Mouse (Mus musculus) frontal cortex, adult (tissue): ENCODE results near the gene Hscb.

ENCODE experiments used
- ATAC-seq: cut with Nextera tagmentation; 2 replicates; pipeline ENCODE4 v1.9.2; 2017; ENCODE audit warnings: mild to moderate bottlenecking, moderate library complexity, mixed read lengths; ENCODE audit not compliant: low TSS enrichment

Gene Hscb

DNA sequence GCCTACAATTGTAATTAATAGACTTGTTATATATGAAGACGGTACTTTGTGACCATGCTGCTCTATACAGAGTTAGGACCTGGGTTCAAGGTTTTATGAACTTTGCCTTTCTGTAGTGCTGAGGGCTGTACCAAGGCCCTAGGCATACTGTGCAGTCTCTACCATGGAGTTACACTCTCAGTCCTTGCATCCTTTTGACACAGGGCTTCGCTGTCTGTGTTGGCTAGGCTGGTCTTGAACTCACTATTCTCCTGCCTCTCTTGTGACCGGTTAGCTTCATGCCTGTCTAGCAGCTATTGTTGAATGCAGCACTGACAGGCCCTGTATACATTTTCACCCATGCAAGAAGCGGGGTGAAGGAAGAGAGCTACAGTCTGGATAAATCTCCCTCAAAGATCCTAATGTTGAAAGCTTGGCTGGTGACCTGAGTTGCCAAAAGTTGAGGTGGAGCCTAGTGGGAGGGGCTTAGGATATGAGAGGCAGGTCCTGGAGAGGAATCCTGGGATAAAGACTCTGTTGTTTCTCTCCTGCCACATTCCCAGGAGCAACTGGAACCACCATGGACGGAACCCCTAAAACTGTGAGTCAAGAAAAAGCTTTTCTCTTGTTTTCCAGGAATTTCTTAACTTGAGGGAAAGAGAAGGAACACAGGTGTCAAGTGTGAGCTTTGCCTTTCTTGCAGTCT is 8.4 kb downstream of the Hscb start:
- no peak for ATAC-seq

DNA sequence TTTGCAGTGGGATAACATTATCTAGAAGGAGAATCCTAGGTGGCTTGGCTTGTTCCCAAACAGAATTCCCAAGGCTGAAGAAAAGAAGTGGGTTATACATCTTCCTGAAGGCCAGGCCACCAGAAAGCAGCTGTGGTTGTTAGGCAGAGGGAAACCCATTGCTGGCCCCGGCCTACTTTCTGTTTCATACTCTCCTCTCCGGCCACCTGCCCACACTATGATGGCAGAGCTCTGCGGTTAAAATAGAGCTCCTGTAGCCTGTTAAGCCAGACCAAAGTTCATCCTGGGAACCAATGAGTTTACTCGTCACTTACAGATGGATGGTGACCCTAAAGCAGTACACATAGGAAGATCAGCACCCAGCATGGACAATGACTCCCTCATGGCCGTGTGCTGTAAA is 12.0 kb downstream of the Hscb start:
- no peak for ATAC-seq

DNA sequence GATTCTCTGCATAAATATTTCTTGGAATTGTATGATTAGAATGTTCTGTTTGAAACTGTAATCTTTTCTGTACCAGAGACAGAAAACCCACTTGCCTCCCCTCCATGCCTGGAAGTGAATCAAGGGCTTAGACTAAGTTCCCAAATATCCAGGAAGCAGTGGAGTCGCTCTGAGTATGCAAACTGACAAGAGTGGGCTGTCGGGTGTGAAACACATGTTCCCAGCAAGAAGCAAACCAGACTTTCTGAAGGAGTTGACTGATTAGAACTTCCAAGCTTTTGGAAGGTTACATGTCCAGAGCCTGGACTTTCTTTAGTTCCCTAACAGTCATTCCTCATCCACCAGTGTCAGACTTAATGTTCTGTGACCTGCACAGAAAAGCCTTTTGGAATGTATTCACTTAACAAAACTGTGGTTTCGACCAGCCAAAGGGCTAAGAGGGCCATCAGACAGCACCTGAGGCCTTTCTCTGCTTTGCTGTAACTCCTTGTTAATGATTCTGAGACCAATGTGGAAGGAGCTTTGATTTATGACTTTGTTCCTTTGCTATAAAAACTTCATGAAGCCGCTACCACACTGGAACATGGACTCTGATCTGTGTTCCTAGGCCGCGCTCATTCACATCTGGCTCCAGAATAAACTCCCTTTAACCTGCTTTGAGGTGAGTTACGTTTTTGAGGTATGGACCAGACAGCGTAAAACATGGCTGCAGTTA is 12.6 kb downstream of the Hscb start:
- ATAC-seq: peak; percentile 89; the same call in 1 of the 2 replicates

DNA sequence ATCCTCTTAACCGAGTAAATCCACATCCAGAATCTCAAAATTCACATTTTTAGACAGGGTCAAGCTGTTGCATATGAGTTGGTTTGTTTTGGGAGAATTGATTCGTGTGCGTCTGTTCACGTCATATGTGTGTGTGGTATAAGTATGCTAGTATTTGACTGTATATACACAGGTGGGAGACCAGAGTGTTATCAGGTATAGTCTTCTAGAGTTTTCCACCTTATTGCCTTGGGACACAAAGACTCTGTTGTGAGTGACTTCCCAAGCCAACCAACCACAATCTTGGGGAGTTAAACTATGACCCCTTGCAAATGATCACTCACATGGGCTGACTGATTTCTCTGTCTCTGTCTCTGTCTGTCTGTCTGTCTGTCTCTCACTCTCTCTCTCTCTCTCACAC is 15.2 kb downstream of the Hscb start:
- no peak for ATAC-seq

DNA sequence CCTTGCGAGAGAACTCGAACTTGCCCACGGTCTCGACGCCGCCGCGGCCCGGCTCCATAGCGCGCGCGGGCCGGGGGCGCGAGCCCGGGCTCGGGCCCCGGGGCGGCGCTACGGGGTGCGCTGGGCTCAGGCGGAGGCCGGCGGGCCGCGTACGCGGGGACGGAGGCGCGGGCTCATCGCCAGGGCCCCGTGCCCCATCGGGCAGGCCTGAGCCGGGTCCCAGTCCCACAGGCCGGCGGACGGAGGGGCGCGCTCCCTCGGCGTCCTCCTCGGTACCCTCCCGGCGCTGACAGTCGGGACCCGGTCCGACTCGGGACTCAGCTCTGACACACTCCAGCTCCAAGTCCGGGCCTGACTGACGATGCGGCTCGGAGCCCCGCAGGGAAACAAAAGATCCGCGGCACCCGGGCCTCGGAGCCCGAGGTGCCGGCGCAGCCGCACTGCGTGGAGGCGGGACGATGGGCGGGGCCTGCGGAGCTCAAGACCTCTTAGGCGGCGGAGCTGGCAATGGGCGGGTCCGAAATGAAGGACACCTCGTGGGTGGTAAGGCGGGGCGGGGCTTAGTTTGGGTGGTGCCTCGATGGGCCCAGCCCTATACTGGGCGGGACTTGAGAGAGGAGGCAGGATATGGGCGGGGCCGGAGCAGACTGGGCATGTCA is 29.8 kb downstream of the Hscb start, which contains the start of gene Ulk1:
Gene Ulk1, minus strand, starts transcription at position 431 of the 659 bp plus-strand sequence.
- peak; percentile 88 for ATAC-seq

DNA sequence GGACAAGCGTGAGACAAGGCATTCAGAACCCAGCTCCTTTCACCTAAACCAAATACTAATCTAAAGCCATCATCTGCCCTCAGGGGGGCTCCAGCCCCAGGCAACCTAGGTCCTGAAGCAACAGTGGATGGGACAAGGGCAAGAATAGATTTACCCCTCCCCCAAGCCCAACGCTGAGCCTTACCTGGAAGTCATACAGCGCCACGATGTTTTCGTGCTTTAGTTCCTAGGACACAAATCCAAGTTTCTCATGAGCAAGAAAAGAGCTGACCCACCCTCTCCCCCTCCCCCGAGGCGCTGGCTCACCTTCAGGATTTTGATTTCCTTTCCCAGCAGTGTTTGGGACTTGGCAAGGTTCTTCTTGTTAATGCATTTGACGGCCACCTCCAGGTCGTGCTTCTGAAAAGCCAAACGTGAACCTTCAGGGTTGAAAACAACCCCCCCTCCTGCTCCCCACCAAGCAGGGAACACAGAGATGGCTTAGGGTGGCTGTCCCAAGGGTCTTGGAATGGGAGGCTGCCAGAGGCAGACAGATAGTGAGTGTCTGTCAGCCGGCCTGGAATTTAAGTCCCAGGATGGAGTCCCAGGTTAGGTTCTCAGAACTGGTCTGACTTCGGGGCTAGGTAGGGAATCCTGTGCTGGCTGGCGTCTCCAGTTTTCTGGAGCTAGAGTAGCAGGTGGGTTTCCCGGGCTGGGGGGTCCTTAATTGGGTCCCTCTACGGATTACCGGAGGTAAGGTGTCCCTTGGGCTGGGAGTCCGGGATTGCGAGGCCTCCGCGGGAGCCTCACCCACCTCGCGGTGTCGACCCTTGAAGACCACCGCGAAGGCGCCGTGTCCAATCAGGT is 30.5 kb downstream of the Hscb start:
- 0 out of 2 replicates have a peak, but pooled peaks have one; percentile 6 for ATAC-seq

DNA sequence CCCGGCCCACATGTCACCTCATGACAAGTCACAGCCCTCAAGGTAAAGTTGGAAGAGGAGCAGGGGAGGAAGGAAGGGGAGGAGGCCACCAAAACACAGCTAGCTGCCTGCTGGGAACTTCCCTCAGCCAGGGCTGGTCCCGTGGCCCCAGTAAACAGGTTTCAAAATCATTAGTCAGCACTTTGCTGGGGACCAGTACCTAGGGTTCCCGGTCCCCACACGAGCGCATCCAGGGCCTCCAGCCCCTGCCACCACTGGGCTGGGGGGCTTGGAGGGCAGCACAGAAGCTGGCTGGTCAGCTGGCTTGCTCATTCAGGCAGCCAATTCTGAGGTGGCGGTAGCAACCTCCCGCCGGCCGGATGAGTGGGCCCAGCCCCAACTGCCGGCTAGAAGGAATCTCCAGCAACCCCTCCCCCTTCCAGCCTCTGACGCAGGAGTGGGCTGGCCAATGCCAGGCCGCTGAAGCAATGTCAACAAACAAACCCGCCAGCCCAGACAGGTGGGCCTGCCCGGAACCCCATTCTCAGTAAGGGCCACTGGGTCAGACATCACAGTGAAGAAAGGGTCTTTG is 31.4 kb downstream of the Hscb start:
- peak; percentile 58; the same call in 1 of the 2 replicates for ATAC-seq

DNA sequence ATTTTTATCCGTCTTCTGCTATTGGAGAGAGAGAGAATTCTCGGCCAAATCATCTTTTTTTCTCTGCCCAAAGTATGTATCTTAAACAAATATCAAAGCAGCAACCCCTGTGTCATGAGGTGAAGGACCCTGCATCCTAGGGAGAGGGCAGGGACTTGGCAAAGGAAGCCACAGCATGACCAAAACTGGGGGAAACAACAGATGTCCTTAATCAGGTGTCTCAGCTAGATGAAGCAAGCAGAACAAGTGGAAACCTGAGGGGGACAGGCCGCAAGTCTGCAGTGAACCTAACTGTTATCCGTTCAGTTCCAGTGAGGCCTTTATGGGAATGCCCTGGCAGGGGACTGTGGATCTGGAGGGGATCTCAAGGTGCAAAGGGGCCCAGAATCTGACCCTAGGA is 32.1 kb downstream of the Hscb start:
- ATAC-seq: no peak

DNA sequence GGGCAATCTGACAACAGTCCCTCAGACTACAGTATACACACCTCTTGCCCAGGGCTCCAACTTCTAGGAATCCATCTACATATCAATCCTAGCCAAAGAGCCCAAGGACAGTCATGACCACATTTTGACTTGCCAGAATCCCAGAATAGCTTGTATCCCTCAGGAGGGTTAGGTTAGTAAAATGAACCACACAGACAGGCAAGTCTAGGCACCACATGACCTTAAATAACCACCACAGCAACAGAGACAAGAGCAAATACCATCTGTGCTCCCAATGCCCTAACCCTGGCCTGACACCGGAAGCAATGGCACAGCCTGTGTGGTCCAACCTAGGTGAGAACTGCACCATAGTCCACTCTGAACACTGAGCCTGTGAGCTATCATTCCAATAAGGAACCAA is 32.9 kb downstream of the Hscb start:
- ATAC-seq: no peak

DNA sequence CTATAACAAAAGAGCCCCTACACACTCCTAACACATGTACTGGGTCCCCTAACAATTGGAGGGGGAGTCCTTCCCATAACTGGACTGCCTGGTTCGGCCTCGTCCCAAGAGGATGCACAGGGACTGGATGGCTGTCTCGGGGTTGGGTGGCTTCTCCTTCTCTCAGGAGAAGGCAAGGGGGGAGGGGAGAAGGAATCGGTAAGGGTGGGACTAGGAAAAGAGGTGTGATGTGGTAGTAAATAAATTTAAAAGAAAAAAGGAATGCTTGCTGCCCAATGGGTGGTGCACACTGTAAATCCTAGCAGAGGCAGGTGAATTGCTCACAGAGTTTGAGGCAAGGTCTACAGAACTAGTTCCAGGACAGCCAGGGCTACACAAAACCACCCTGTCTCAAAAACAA is 33.4 kb downstream of the Hscb start:
- ATAC-seq: no peak

DNA sequence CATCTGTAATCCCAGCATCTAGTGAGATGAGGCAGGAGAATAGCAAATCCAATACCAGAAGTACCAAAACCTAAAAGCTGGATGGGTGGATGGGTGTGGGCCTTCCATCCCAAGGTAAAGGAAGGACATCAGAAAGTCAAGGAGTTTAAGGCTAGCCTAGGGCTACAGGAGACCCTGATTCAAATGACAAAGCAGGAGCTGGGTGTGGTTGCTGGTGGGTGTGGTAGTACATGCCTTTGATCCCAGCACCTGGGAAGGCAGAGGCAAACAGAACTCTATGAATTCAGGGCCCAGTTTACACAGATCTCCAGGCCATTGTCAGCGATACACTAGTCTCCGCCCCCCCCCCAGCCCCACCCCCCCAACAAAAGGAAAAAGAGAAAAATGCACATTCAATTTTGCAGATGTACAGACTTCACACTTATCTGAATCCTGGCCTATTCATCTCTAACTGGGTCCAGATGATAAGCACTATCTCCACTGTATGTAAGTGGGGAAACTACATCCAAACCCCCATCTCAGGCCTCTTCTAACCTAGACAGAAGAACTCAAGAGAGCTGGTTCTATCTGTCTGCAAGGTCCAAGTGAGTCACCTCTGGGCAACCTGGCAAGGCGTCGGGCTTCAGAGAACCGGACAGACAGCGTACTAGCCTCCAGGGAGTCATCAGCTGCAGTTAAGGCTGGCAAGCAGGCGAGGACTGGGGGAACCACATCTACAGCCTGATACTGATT is 35.4 kb downstream of the Hscb start:
- no peak for ATAC-seq

DNA sequence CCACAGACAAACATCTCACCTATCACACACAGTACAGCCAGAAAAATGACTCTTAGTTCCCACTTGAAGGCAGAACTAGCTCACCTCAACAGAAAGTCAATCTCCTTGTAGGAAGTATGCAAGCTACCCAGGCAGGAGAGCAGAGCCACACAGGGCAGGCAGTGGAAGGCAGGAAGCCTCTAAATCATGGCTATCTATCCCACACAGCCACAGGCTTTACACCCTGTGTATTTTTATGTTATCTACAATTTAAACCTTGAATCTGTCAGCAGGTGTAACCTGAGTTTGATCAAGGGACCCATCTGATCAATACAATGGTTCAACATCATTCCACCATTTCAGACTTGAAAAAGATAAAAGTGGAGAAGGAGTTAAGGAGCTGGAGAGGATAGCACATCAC is 36.8 kb downstream of the Hscb start:
- ATAC-seq: no peak

DNA sequence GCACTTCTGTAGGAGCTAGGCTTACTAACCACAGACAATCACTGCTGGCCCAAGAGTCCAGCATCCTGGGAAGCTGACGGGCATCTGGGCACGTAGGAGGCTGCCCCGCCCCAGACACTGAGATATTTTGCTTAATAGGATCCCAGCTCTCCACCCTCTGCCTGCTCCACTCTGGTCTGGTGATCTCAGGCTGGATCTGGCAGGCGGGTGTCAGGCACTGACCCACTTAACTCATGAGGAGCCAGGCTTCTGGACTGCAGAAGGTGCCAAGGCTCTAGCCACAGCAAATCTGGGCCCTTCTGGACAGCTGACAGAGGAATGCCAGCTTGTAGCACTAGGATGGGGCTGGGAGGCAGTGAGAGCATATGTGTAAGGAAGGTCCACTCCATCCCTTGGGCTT is 37.4 kb downstream of the Hscb start:
- ATAC-seq: peak; percentile 76

DNA sequence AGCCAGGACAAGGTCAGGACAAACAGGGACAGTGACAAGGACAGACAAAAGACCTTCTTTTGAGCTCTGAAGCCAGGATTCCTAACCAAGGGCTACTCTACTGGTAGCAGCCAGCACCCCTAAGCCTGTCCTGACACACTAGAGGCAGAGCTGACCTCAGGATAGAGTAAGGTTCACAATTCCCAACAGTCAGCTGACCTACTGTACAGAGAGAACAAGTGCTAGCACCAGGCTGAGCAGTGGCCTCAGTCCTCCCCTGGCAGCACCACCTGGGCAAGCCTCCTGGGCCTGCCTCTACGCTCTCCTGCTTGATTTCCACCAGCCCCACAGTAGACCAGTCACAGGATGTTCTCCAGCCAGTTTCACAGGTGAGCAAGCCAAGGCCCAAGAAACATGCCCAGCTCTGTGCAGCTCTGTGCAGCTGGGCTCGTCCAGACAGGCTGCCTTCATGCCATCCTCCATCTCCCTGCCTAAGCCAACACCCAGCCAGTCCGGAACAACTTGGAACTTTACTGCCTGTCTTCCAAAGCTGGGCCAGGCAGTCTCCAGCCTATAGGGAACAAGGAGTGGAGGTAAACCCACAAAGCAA is 38.4 kb downstream of the Hscb start:
- ATAC-seq: no peak

DNA sequence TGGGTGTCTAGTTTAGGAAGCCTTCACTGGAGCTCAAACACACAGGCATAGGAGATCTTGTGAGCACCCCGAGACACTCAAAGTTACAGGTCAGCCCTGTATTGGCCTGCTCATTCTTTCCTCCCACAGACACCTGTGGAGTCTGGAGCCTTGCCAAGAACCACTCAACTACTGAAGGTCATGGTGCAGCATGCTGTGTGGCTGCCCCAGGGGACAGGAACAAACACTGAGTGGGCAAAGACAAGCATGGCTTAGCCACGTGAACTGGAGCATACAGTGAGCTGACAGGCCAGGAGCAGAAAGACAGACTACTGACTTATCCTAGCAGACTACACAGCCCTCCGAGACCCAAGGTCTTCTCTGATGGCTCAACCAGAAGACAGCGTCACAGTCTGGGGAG is 41.9 kb downstream of the Hscb start:
- ATAC-seq: no peak

DNA sequence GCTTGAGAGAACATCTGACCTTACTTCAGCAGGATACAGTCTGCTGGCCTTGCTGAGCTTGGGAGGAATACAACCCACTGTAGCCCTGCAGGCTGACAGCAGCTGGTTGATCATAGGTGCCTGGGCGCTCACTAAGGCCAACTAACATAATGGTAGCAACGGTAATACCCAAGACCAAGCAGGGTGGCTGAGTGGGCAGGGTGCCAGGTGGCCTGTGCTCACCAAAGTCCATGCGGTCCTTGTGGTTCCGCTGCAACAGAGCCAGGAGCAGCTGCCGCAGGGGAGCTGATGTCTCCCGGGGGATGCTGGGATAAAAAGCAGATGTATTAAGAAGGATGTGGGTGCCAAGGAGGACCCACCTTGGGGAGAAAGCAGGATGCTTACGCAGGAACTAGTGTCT is 45.2 kb downstream of the Hscb start:
- ATAC-seq: no peak

DNA sequence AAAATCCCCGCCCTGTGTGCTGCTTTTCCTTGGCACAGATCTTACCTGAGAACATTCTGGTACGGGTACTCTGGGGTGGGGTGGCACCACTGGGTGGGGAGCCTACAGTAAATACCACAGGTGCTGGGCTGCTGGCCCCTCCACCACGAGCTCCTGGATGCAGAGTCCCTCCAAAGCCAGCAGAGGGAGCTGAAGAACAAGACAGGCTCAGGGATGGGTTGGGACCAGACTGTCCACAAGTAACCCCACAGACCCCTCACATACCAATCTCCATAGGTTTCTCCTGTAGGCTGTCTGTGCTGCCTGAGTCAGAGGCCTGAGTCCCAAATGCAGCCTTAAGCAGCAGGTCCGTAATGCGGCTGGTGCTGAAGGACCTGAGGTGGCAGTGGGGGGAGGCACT is 50.9 kb downstream of the Hscb start:
- ATAC-seq: 0 out of 2 replicates have a peak, but pooled peaks have one; percentile 21

DNA sequence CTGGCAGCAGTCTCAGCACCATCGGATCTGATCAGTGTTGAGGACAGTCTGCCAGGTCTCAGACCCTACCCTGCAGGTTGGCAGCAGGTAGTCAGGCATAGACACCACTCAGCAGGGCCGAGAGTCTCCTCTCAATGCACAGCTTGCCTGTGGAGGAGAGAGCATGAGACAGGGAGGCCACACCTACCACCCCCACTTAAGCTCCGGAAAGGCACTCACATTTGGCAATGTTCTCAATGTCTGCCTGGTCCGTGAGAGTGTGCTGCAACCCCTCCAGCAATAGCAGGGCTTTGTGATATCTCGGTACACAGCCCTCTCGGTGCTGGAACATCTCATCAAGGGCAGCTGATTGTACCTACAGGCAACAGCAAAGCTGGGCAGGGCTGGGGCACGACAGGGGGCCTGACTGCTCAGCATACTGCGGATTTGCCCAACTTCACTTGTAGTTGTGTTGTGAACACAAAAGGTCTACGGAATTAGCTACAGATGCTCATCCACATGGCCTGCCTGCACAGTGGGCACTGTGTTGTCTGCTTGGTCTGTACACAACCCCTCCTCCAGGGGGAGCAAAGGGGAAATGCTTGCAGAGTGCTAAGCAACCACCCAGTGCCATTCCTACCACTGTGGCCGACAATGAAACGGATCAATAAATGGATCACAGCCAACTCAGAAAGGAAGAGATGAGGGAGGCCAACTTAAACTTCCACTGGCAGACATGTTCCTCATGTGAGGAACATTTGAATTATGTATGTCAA is 53.3 kb downstream of the Hscb start:
- ATAC-seq: peak; percentile 72

DNA sequence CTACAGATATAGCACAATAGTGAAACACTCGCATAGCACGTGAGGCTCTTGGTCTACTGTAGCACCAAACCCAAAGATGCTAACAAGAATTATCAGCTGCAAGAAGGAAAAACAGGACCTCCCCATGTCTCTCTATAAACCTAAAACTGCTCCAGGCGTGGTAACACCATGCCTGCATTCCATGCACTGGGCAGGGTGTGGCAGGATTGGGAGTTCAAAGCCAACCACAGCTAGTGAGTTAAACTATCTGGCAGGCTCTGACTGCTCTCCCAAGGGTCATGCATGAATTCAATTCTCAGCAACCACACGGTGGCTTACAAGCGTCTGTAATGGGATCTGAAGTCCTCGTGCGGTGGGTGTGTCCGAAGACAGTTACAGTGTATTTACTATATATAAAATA is 56.4 kb downstream of the Hscb start:
- ATAC-seq: no peak
